Mouse (Mus musculus): ENCODE measurements around the gene Prrg2. TPM values are rescaled to one million over a fixed set of nuclear protein-coding genes. Genes with fewer than 3 reads are reported as not detected.

Gene Prrg2
- polyA plus RNA-seq, 1 experiment from 2014 or later = 24.6 TPM

- H3K4me3 ChIP-seq (ENCODE audit: low read depth, low read length) = peak overlapping the region; percentile 96
- no peaks in the 10 kb centered on the region for H3K9me3 ChIP-seq (ENCODE audit: control insufficient read depth, low read length)
- peak overlapping the region; percentile 95 for H3K9ac ChIP-seq (ENCODE audit: low read length)
- ATAC-seq (ENCODE audit: insufficient number of reproducible peaks, low FRiP score, low TSS enrichment, low read depth) (no peak), DNase-seq (ENCODE audit: low spot score) (no peak)
- WGBS = 0% methylated on average over 38 of the region's 38 CpGs
- peak overlapping the region; percentile 95 for H3K4me2 ChIP-seq (ENCODE audit: low read depth, severe bottlenecking)
- H3K36me3 ChIP-seq (ENCODE audit: control insufficient read depth, insufficient read depth, low read length) = peaks cover 29% of the 10 kb centered on the region
- peak overlapping the region; percentile 99 for H3K27ac ChIP-seq (replicated peaks; ENCODE audit: low read depth, low read length)
- no peaks in the 10 kb centered on the region for H3K27me3 ChIP-seq (ENCODE audit: control insufficient read depth, insufficient read depth, low read length)
- H3K4me1 ChIP-seq (ENCODE audit: control insufficient read depth, insufficient read depth, low read length) = peaks cover 10% of the 10 kb centered on the region
These were observed 10.2 kb downstream of the Prrg2 start for GRCm38 (mm10) chr7:45052181-45052861.

- Histone ChIP-seq H3K27ac (replicated peaks; ENCODE audit: low read depth, low read length) (peak overlapping the region; percentile 99), H3K27me3 (ENCODE audit: control insufficient read depth, insufficient read depth, low read length) (no peaks in the 10 kb centered on the region), H3K9me3 (ENCODE audit: control insufficient read depth, low read length) (no peaks in the 10 kb centered on the region), H3K4me2 (ENCODE audit: low read depth, severe bottlenecking) (peak overlapping the region; percentile 95), H3K36me3 (ENCODE audit: control insufficient read depth, insufficient read depth, low read length) (peaks cover 36% of the 10 kb centered on the region), H3K4me3 (ENCODE audit: low read depth, low read length) (peak overlapping the region; percentile 96), H3K4me1 (ENCODE audit: control insufficient read depth, insufficient read depth, low read length) (peaks cover 12% of the 10 kb centered on the region), H3K9ac (ENCODE audit: low read length) (peak overlapping the region; percentile 95)
- ATAC-seq (ENCODE audit: insufficient number of reproducible peaks, low FRiP score, low TSS enrichment, low read depth) (no peak), DNase-seq (ENCODE audit: low spot score) (peak; percentile 41)
- under 1% methylated on average over 13 of the region's 13 CpGs for WGBS
These were observed 10.9 kb downstream of the Prrg2 start for GRCm38 (mm10) chr7:45051601-45051974.

GRCm38 (mm10) chr7:45050945-45051600, 11.4 kb downstream of the Prrg2 start:
- H3K9me3 ChIP-seq (ENCODE audit: control insufficient read depth, low read length) = no peaks in the 10 kb centered on the region
- H3K27ac ChIP-seq (replicated peaks; ENCODE audit: low read depth, low read length) = no peak overlapping the region
- peak overlapping the region; percentile 95 for H3K4me2 ChIP-seq (ENCODE audit: low read depth, severe bottlenecking)
- peak overlapping the region; percentile 95 for H3K9ac ChIP-seq (ENCODE audit: low read length)
- peak overlapping the region; percentile 96 for H3K4me3 ChIP-seq (ENCODE audit: low read depth, low read length)
- under 1% methylated on average over 16 of the region's 16 CpGs for WGBS
- ATAC-seq (ENCODE audit: insufficient number of reproducible peaks, low FRiP score, low TSS enrichment, low read depth) = peak; percentile 27; the same call in 1 of the 2 replicates
- H3K36me3 ChIP-seq (ENCODE audit: control insufficient read depth, insufficient read depth, low read length) = peaks cover 41% of the 10 kb centered on the region
- peak; percentile 85 for DNase-seq (ENCODE audit: low spot score)
- peaks cover 12% of the 10 kb centered on the region for H3K4me1 ChIP-seq (ENCODE audit: control insufficient read depth, insufficient read depth, low read length)
- no peaks in the 10 kb centered on the region for H3K27me3 ChIP-seq (ENCODE audit: control insufficient read depth, insufficient read depth, low read length)

- Histone ChIP-seq H3K27me3 (ENCODE audit: control insufficient read depth, insufficient read depth, low read length) (no peaks in the 10 kb centered on the region), H3K4me2 (ENCODE audit: low read depth, severe bottlenecking) (no peak overlapping the region), H3K36me3 (ENCODE audit: control insufficient read depth, insufficient read depth, low read length) (peaks cover 53% of the 10 kb centered on the region), H3K4me1 (ENCODE audit: control insufficient read depth, insufficient read depth, low read length) (peaks cover 12% of the 10 kb centered on the region), H3K4me3 (ENCODE audit: low read depth, low read length) (no peak overlapping the region), H3K9me3 (ENCODE audit: control insufficient read depth, low read length) (no peaks in the 10 kb centered on the region), H3K27ac (replicated peaks; ENCODE audit: low read depth, low read length) (0 out of 2 replicates have a peak overlapping the region, but pooled peaks have one; percentile 21), H3K9ac (ENCODE audit: low read length) (no peak overlapping the region)
- DNase-seq (ENCODE audit: low spot score) (no peak), ATAC-seq (ENCODE audit: insufficient number of reproducible peaks, low FRiP score, low TSS enrichment, low read depth) (no peak)
- WGBS = 92% methylated on average over 23 of the region's 23 CpGs
These were observed 13.4 kb downstream of the Prrg2 start for GRCm38 (mm10) chr7:45048923-45049657.

GRCm38 (mm10) chr7:45048001-45048890, 14.2 kb downstream of the Prrg2 start:
- H3K4me2 ChIP-seq (ENCODE audit: low read depth, severe bottlenecking) = no peak overlapping the region
- H3K4me3 ChIP-seq (ENCODE audit: low read depth, low read length) = no peak overlapping the region

GRCm38 (mm10) chr7:45047491-45047890, 15.0 kb downstream of the Prrg2 start:
- no peak overlapping the region for H3K4me2 ChIP-seq (ENCODE audit: low read depth, severe bottlenecking)
- 96% methylated on average over 14 of the region's 14 CpGs for WGBS
- no peak for ATAC-seq (ENCODE audit: insufficient number of reproducible peaks, low FRiP score, low TSS enrichment, low read depth)
- H3K9me3 ChIP-seq (ENCODE audit: control insufficient read depth, low read length) = no peaks in the 10 kb centered on the region
- DNase-seq (ENCODE audit: low spot score) = no peak
- H3K27ac ChIP-seq (replicated peaks; ENCODE audit: low read depth, low read length) = no peak overlapping the region
- peaks cover 9% of the 10 kb centered on the region for H3K4me1 ChIP-seq (ENCODE audit: control insufficient read depth, insufficient read depth, low read length)
- no peak overlapping the region for H3K4me3 ChIP-seq (ENCODE audit: low read depth, low read length)
- no peaks in the 10 kb centered on the region for H3K27me3 ChIP-seq (ENCODE audit: control insufficient read depth, insufficient read depth, low read length)
- H3K36me3 ChIP-seq (ENCODE audit: control insufficient read depth, insufficient read depth, low read length) = peaks cover 66% of the 10 kb centered on the region
- H3K9ac ChIP-seq (ENCODE audit: low read length) = no peak overlapping the region

More at GRCm38 (mm10) chr7:45048001-45048890, 14.2 kb downstream of the Prrg2 start:
- WGBS = 96% methylated on average over 38 of the region's 38 CpGs
- no peaks in the 10 kb centered on the region for H3K9me3 ChIP-seq (ENCODE audit: control insufficient read depth, low read length)
- H3K27me3 ChIP-seq (ENCODE audit: control insufficient read depth, insufficient read depth, low read length) = no peaks in the 10 kb centered on the region
- H3K4me1 ChIP-seq (ENCODE audit: control insufficient read depth, insufficient read depth, low read length) = peaks cover 9% of the 10 kb centered on the region
- H3K36me3 ChIP-seq (ENCODE audit: control insufficient read depth, insufficient read depth, low read length) = peaks cover 59% of the 10 kb centered on the region
- 0 out of 2 replicates have a peak overlapping the region, but pooled peaks have one; percentile 21 for H3K27ac ChIP-seq (replicated peaks; ENCODE audit: low read depth, low read length)
- no peak for DNase-seq (ENCODE audit: low spot score)
- no peak overlapping the region for H3K9ac ChIP-seq (ENCODE audit: low read length)
- no peak for ATAC-seq (ENCODE audit: insufficient number of reproducible peaks, low FRiP score, low TSS enrichment, low read depth)

- Histone ChIP-seq H3K27ac (replicated peaks; ENCODE audit: low read depth, low read length) (no peak overlapping the region), H3K36me3 (ENCODE audit: control insufficient read depth, insufficient read depth, low read length) (peaks cover 66% of the 10 kb centered on the region), H3K27me3 (ENCODE audit: control insufficient read depth, insufficient read depth, low read length) (no peaks in the 10 kb centered on the region), H3K4me2 (ENCODE audit: low read depth, severe bottlenecking) (no peak overlapping the region), H3K9me3 (ENCODE audit: control insufficient read depth, low read length) (no peaks in the 10 kb centered on the region), H3K4me3 (ENCODE audit: low read depth, low read length) (no peak overlapping the region), H3K4me1 (ENCODE audit: control insufficient read depth, insufficient read depth, low read length) (peaks cover 9% of the 10 kb centered on the region), H3K9ac (ENCODE audit: low read length) (no peak overlapping the region)
- ATAC-seq (ENCODE audit: insufficient number of reproducible peaks, low FRiP score, low TSS enrichment, low read depth) = no peak
- DNase-seq (ENCODE audit: low spot score) = no peak
- 97% methylated on average over 26 of the region's 26 CpGs for WGBS
These were observed 15.6 kb downstream of the Prrg2 start for GRCm38 (mm10) chr7:45046853-45047350.
